Mouse (Mus musculus) heart, embryonic 15.5 days (tissue): ENCODE results near the gene AW209491. TPM values are rescaled to one million over a fixed set of nuclear protein-coding genes. Genes with fewer than 3 reads are reported as not detected.

Source experiments
- ATAC-seq: fragments of 200-750 bp; cut with Nextera tagmentation; replicated peaks from 2 replicates; pipeline ENCODE4 v1.8.0; 2017; ENCODE audit warnings: low read depth, moderate TSS enrichment; ENCODE audit not compliant: insufficient number of reproducible peaks, insufficient read depth, low FRiP score
- H3K27ac ChIP-seq: fragments of 300-500 bp; sonication (generic); 2 replicates; pipeline ENCODE4 v1.5.1; 2015; ENCODE audit warnings: mild to moderate bottlenecking, inconsistent platforms
- H3K27me3 ChIP-seq: fragments of 300-500 bp; sonication (generic); 2 replicates; pipeline ENCODE4 v1.6.1; 2015; ENCODE audit warnings: inconsistent platforms
- H3K36me3 ChIP-seq: fragments of 300-500 bp; sonication (generic); 2 replicates; pipeline ENCODE4 v1.6.1; 2015; ENCODE audit warnings: mild to moderate bottlenecking, inconsistent platforms
- H3K4me1 ChIP-seq: fragments of 300-500 bp; sonication (generic); replicated peaks from 2 replicates; pipeline ENCODE4 v1.6.1; 2015; ENCODE audit warnings: inconsistent platforms
- H3K4me2 ChIP-seq: fragments of 300-500 bp; sonication (generic); 2 replicates; pipeline ENCODE4 v1.6.1; 2015; ENCODE audit warnings: inconsistent platforms, mild to moderate bottlenecking, moderate library complexity
- H3K4me3 ChIP-seq: fragments of 300-500 bp; sonication (generic); 2 replicates; pipeline ENCODE4 v1.5.1; 2015; ENCODE audit warnings: mild to moderate bottlenecking, inconsistent platforms
- H3K9ac ChIP-seq: fragments of 300-500 bp; sonication (generic); 2 replicates; pipeline ENCODE4 v1.6.1; 2015; ENCODE audit warnings: mild to moderate bottlenecking, inconsistent platforms
- H3K9me3 ChIP-seq: fragments of 300-500 bp; sonication (generic); replicated peaks from 2 replicates; pipeline ENCODE4 v1.6.1; 2016; ENCODE audit warnings: inconsistent platforms
- WGBS: fragments of 180-500 bp; shearing (Covaris S2); methylation state at CpG from one replicate; pipeline ENCODE4 v1.1.7; 2015; ENCODE audit warnings: mixed read lengths; 5-methylcytosine and 5-hydroxymethylcytosine counted together
- polyA plus RNA-seq: library from polyadenylated mRNA; unstranded; fragments of >200 nt; fragmentation: Nextera tagmentation; extraction: Ambion mirVana; gene quantifications from 2 replicates; pipeline ENCODE4 v1.2.1, GENCODE M21; 2015

The AW209491 gene
- polyA plus RNA-seq, 1 experiment from 2014 or later, result 16.4 TPM

DNA sequence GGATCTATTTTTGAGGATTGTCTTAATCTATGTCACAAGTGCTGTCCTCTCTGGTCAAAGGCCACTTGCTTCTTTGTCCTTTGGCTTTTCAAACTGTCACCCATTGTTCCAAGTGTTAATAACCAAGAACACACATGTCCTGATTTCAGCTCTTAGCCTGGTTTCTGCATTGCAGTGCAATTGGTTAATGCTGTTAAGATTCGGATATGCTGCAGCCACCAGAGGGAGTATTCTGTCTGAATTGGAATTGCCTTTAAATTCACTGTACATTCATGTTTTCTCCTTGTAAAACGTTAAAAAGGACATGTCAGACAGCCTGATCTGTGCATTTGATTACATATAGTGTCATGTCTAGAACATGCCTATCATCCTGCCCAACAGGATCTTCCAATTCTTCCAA lies 40.4 kb downstream of the AW209491 start:
- H3K27me3 ChIP-seq, result no peaks in the 10 kb centered on the region
- no peak overlapping the region for H3K27ac ChIP-seq
- 28% methylated on average over 2 of the region's 2 CpGs for WGBS
- no peak overlapping the region for H3K4me2 ChIP-seq
- no peaks in the 10 kb centered on the region for H3K9me3 ChIP-seq
- no peaks in the 10 kb centered on the region for H3K4me1 ChIP-seq
- no peak for ATAC-seq
- no peak overlapping the region for H3K9ac ChIP-seq
- H3K4me3 ChIP-seq, result no peak overlapping the region
- H3K36me3 ChIP-seq, result no peaks in the 10 kb centered on the region

Other genes with a start within 250 kb of the AW209491 start
- 0.40 and 0.93 TPM in 2 replicates for gene Hecw1, start 106.9 kb upstream of the AW209491 start, polyA plus RNA-seq
- gene Mrpl32, start 17.0 kb upstream of the AW209491 start, polyA plus RNA-seq, result 93.9 and 115 TPM in 2 replicates
- 126 and 141 TPM in 2 replicates for gene Psma2, start 16.9 kb upstream of the AW209491 start, polyA plus RNA-seq